Mouse (Mus musculus): Measurements from ENCODE around the gene Snrpc. TPM values are rescaled to one million over a fixed set of nuclear protein-coding genes. Genes with fewer than 3 reads are reported as not detected.

Gene Snrpc
- polyA plus RNA-seq (2014; fragmentation: Illumina TruSeq; extraction: RNeasy Lipid Tissue Mini Kit (QIAGEN cat#74804); ENCODE audit: insufficient read depth, low read depth, low replicate concordance), result 96.1 TPM

GRCm38 (mm10) chr17:27837850-27838249, at the start of gene Snrpc:
Snrpc (plus strand) TSS chr17:27838150.

GRCm38 (mm10) chr17:27820568-27821406, 17.2 kb upstream of the Snrpc start, which contains the start of gene D17Wsu92e:
D17Wsu92e (minus strand) TSS chr17:27820648.

GRCm38 (mm10) chr17:27856265-27856797, 18.4 kb downstream of the Snrpc start, which contains the start of gene Uhrf1bp1:
Uhrf1bp1 (plus strand) TSS chr17:27856441.

Other genes starting within 250 kb of the Snrpc start
- 66.5 TPM for gene Nudt3, start 214.7 kb upstream of the Snrpc start, polyA plus RNA-seq (2014; fragmentation: Illumina TruSeq; extraction: RNeasy Lipid Tissue Mini Kit (QIAGEN cat#74804); ENCODE audit: insufficient read depth, low read depth, low replicate concordance)
- gene RPS10-NUDT3, start 202.9 kb upstream of the Snrpc start, polyA plus RNA-seq (2014; fragmentation: Illumina TruSeq; extraction: RNeasy Lipid Tissue Mini Kit (QIAGEN cat#74804); ENCODE audit: insufficient read depth, low read depth, low replicate concordance), result not detected
- 1,905 TPM for gene Rps10, start 201.5 kb upstream of the Snrpc start, polyA plus RNA-seq (2014; fragmentation: Illumina TruSeq; extraction: RNeasy Lipid Tissue Mini Kit (QIAGEN cat#74804); ENCODE audit: insufficient read depth, low read depth, low replicate concordance)
- gene Pacsin1, start 182.6 kb upstream of the Snrpc start, polyA plus RNA-seq (2014; fragmentation: Illumina TruSeq; extraction: RNeasy Lipid Tissue Mini Kit (QIAGEN cat#74804); ENCODE audit: insufficient read depth, low read depth, low replicate concordance), result 0.43 TPM
- 2.5 TPM for gene Spdef, start 109.2 kb upstream of the Snrpc start, polyA plus RNA-seq (2014; fragmentation: Illumina TruSeq; extraction: RNeasy Lipid Tissue Mini Kit (QIAGEN cat#74804); ENCODE audit: insufficient read depth, low read depth, low replicate concordance)
- gene D17Wsu92e, start 17.5 kb upstream of the Snrpc start, polyA plus RNA-seq (2014; fragmentation: Illumina TruSeq; extraction: RNeasy Lipid Tissue Mini Kit (QIAGEN cat#74804); ENCODE audit: insufficient read depth, low read depth, low replicate concordance), result 63.4 TPM
- 2.2 TPM for gene Uhrf1bp1, start 18.3 kb downstream of the Snrpc start, polyA plus RNA-seq (2014; fragmentation: Illumina TruSeq; extraction: RNeasy Lipid Tissue Mini Kit (QIAGEN cat#74804); ENCODE audit: insufficient read depth, low read depth, low replicate concordance)
- gene Anks1, start 71.2 kb downstream of the Snrpc start, polyA plus RNA-seq (2014; fragmentation: Illumina TruSeq; extraction: RNeasy Lipid Tissue Mini Kit (QIAGEN cat#74804); ENCODE audit: insufficient read depth, low read depth, low replicate concordance), result 21.2 TPM
- gene Taf11, start 71.7 kb downstream of the Snrpc start, polyA plus RNA-seq (2014; fragmentation: Illumina TruSeq; extraction: RNeasy Lipid Tissue Mini Kit (QIAGEN cat#74804); ENCODE audit: insufficient read depth, low read depth, low replicate concordance), result 33.1 TPM
- gene Tcp11, start 242.5 kb downstream of the Snrpc start, polyA plus RNA-seq (2014; fragmentation: Illumina TruSeq; extraction: RNeasy Lipid Tissue Mini Kit (QIAGEN cat#74804); ENCODE audit: insufficient read depth, low read depth, low replicate concordance), result 6.4 TPM

Measured in lung, adult 10 weeks (tissue).